Mouse (Mus musculus) C2C12 (cell line): ENCODE results near the gene Snrpa1. TPM values are rescaled to one million over a fixed set of nuclear protein-coding genes. Genes with fewer than 3 reads are reported as not detected.

Experiments
- H3K27me3 ChIP-seq: one replicate; pipeline ENCODE4 v1.6.1; 2011; ENCODE audit not compliant: control insufficient read depth, insufficient read depth, insufficient read length
- H3K36me3 ChIP-seq: one replicate; pipeline ENCODE4 v1.6.1; 2011; ENCODE audit not compliant: control insufficient read depth, insufficient read depth
- H3K4me3 ChIP-seq: one replicate; pipeline ENCODE4 v1.5.1; 2011; ENCODE audit warnings: mild to moderate bottlenecking, control low read depth; ENCODE audit not compliant: poor library complexity, insufficient read depth, severe bottlenecking
- H3K79me2 ChIP-seq: one replicate; pipeline ENCODE4 v1.6.1; 2011; ENCODE audit not compliant: control insufficient read depth, insufficient read depth
- H3K79me3 ChIP-seq: one replicate; pipeline ENCODE4 v1.6.1; 2011; ENCODE audit warnings: low read depth, control low read depth
- H3ac ChIP-seq: one replicate; pipeline ENCODE3; 2011; ENCODE audit warnings: low read depth; ENCODE audit not compliant: control insufficient read depth, insufficient read length
- CEBPB ChIP-seq: IDR thresholded peaks from one replicate; pipeline ENCODE4 v1.6.1; 2011; ENCODE audit warnings: low read depth, mild to moderate bottlenecking, control low read depth, moderate library complexity
- CTCF ChIP-seq: IDR thresholded peaks from one replicate; pipeline ENCODE4 v1.5.1; 2011; ENCODE audit not compliant: control insufficient read depth, insufficient read depth, insufficient read length
- FOSL1 ChIP-seq: IDR thresholded peaks from one replicate; pipeline ENCODE4 v1.8.0; 2011; ENCODE audit warnings: mild to moderate bottlenecking, low read length; ENCODE audit not compliant: poor library complexity, insufficient read depth, severe bottlenecking
- MAX ChIP-seq: IDR thresholded peaks from one replicate; pipeline ENCODE4 v1.6.1; 2011; ENCODE audit warnings: mild to moderate bottlenecking, control low read depth
- MYOD1 ChIP-seq: IDR thresholded peaks from one replicate; pipeline ENCODE4 v1.6.1; 2011; ENCODE audit warnings: low read depth; ENCODE audit not compliant: control insufficient read depth, insufficient read length
- MYOG ChIP-seq: IDR thresholded peaks from one replicate; pipeline ENCODE4 v1.6.1; 2011; ENCODE audit not compliant: control insufficient read depth, insufficient read length; ENCODE audit errors: extremely low read depth
- USF1 ChIP-seq: IDR thresholded peaks from one replicate; pipeline ENCODE4 v1.6.1; 2011; ENCODE audit warnings: low read depth, mild to moderate bottlenecking, control low read depth, moderate library complexity
- polyA plus RNA-seq: library from polyadenylated mRNA; unstranded; fragments of >200 nt; fragmentation: generic; extraction: Trizol; gene quantifications from one replicate; pipeline ENCODE4 v1.2.1, GENCODE M21; 2012; ENCODE audit warnings: missing spikeins

Snrpa1 gene
- polyA plus RNA-seq, 1 experiment = 120 TPM

DNA sequence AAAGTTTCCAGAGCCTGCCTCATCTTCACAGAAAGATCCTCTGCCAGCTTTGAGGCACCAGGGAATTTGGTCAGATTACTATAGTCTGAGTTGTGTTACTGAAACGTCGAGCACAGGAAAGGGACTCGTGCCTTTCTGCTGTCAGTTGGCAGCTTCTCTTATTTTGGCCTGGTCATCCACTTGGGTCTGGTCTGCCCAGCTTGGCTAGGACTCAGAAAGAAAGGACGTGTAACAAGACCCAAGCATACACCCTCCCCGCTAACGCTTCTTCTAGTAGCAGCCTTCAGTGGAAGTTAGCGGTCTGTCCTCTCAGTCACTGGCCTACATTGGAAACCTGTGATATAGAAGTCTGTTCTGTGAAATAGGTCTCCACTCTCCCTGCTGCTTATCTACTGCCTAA is 25.7 kb downstream of the Snrpa1 start:
- H3K79me2 ChIP-seq = peaks cover 24% of the 10 kb centered on the region
- H3K36me3 ChIP-seq = peaks cover 69% of the 10 kb centered on the region
- TF ChIP-seq MYOD1 (no peak), CTCF (no peak), USF1 (no peak), FOSL1 (no peak), CEBPB (no peak), MAX (no peak), MYOG (no peak)
- H3ac ChIP-seq = no peak overlapping the region
- H3K79me3 ChIP-seq = peaks cover 15% of the 10 kb centered on the region
- H3K4me3 ChIP-seq = no peak overlapping the region
- H3K27me3 ChIP-seq = no peaks in the 10 kb centered on the region

DNA sequence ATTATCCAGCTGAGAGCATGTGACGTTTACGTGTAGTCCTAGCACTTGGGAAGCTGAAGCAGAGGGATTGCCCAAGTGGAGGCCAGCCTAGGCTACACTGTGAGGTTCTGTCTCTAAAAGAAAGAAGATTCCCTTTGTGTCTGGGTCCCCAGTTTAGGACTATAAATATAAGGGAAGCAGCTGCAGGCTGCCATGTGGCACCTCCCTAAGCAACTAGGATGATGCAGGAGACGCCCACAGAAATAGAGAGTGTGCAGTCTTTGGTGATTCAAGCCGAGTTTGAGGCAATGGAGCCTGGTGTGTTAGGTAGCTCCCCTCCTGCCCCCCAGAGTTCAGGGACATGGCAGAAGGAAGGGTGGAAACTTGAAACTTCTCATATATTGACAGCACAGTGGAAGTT is 28.8 kb downstream of the Snrpa1 start:
- H3K36me3 ChIP-seq = peaks cover 69% of the 10 kb centered on the region
- H3K79me2 ChIP-seq = no peaks in the 10 kb centered on the region
- TF ChIP-seq MYOG (no peak), FOSL1 (no peak), USF1 (no peak), CTCF (no peak)
- no peaks in the 10 kb centered on the region for H3K27me3 ChIP-seq
- H3ac ChIP-seq = no peak overlapping the region
- no peak overlapping the region for H3K4me3 ChIP-seq
- peaks cover 4% of the 10 kb centered on the region for H3K79me3 ChIP-seq

DNA sequence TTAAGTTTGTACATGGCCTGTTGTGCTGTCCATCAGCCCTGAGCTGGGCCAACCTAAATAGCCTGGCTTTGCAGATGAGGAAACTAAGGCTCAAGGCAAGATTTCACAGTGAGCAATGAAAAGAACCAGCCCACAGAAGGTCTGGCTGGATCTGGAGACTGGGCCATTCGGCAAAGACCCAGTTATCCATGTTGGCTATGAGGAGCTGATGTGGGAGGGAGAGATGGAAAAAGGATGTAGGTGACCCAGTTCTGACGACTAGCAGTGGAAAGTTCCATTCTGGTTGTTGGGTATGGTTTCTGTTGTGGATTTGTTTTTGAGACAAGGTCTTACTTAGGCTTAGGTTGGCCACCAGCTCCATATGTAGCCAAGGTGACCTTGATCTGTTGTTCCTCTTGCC is 29.3 kb downstream of the Snrpa1 start:
- Histone ChIP-seq H3ac (no peak overlapping the region), H3K79me3 (peaks cover 4% of the 10 kb centered on the region), H3K4me3 (no peak overlapping the region), H3K79me2 (no peaks in the 10 kb centered on the region), H3K36me3 (peaks cover 64% of the 10 kb centered on the region), H3K27me3 (no peaks in the 10 kb centered on the region)
- TF ChIP-seq MYOD1 (no peak), MAX (no peak), CEBPB (no peak), MYOG (no peak), USF1 (no peak)

- H3K36me3 ChIP-seq = peaks cover 41% of the 10 kb centered on the region
- no peaks in the 10 kb centered on the region for H3K27me3 ChIP-seq
- H3K79me2 ChIP-seq = no peaks in the 10 kb centered on the region
- no peak overlapping the region for H3K4me3 ChIP-seq
- TF ChIP-seq CEBPB = no peak
- no peak for TF ChIP-seq MYOD1
- TF ChIP-seq MAX = no peak
- no peak for TF ChIP-seq MYOG
- no peak for TF ChIP-seq USF1
- no peak for TF ChIP-seq CTCF
- TF ChIP-seq FOSL1 = no peak
- H3K79me3 ChIP-seq = no peaks in the 10 kb centered on the region
- H3ac ChIP-seq = no peak overlapping the region
These were observed 31.9 kb downstream of the Snrpa1 start for GRCm38 (mm10) chr7:66090676-66091190.

DNA sequence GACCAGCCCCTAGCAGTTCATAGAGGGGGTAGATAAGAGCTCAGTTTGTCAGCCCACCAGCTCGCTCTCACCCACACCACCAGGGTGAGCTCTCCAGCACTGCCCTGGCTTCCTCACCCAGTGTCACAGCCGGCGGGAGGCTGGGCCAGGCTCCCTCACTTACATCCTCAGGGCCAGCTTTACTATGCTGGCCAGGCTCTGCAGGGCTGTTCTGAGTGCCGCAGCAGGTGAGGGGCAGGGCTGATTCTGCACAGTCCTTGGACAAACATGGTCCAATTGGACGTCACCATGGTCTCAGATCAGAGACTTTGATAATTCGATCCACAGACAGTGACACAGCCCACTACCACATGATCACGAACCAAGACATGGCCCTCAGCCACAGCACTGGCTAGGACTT is 32.8 kb downstream of the Snrpa1 start:
- peaks cover 34% of the 10 kb centered on the region for H3K36me3 ChIP-seq

DNA sequence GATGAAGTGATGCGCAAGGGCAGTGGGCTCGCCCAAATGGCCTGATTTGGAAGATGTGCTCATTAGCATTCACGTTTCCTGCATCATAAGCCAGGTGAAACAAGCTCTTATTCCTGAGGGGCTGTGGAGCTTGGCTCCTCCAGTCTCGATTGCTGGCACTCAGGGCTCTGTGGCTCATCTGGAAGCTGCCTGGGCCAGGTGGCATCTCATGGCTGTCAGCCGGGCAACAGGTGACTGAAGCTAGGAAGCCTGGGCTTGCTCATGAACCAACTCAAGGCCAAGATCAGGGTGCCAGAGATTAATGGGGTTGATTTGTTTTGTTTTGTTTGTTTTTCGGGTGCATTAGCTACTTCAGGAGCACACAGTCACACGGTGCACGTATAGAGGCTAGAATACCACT is 33.9 kb downstream of the Snrpa1 start:
- TF ChIP-seq CEBPB (no peak), FOSL1 (no peak), MAX (no peak), MYOG (no peak), MYOD1 (no peak), USF1 (no peak), CTCF (no peak)
- Histone ChIP-seq H3K79me2 (no peaks in the 10 kb centered on the region), H3ac (no peak overlapping the region), H3K27me3 (no peaks in the 10 kb centered on the region), H3K36me3 (peaks cover 23% of the 10 kb centered on the region), H3K4me3 (no peak overlapping the region), H3K79me3 (no peaks in the 10 kb centered on the region)

More for the DNA sequence above, 32.8 kb downstream of the Snrpa1 start:
- H3ac ChIP-seq = no peak overlapping the region
- H3K79me3 ChIP-seq = no peaks in the 10 kb centered on the region
- H3K27me3 ChIP-seq = no peaks in the 10 kb centered on the region
- H3K79me2 ChIP-seq = no peaks in the 10 kb centered on the region
- TF ChIP-seq MYOG (no peak), FOSL1 (no peak), CEBPB (no peak), MYOD1 (no peak), CTCF (no peak)
- H3K4me3 ChIP-seq = no peak overlapping the region
